Mouse (Mus musculus) ES-CJ7 (cell line): ENCODE measurements around the gene Lefty2.
A peak's percentile ranks its signal among the peaks of the same experiment; 100 is the strongest.

Source experiments
- DNase-seq: peaks from one replicate; pipeline ENCODE4 v3.0.0; 2011; ENCODE audit warnings: low read depth, low spot score

Gene Lefty2

GRCm38 (mm10) chr1:180892808-180893207, at the start of gene Lefty2:
TSS of gene Lefty2 (plus strand) at chr1:180893108.
- DNase-seq: no peak

GRCm38 (mm10) chr1:180848114-180848510, 44.8 kb upstream of the Lefty2 start:
- peak; percentile 81 for DNase-seq

GRCm38 (mm10) chr1:180848511-180849241, 44.2 kb upstream of the Lefty2 start:
- DNase-seq: no peak

DNA sequence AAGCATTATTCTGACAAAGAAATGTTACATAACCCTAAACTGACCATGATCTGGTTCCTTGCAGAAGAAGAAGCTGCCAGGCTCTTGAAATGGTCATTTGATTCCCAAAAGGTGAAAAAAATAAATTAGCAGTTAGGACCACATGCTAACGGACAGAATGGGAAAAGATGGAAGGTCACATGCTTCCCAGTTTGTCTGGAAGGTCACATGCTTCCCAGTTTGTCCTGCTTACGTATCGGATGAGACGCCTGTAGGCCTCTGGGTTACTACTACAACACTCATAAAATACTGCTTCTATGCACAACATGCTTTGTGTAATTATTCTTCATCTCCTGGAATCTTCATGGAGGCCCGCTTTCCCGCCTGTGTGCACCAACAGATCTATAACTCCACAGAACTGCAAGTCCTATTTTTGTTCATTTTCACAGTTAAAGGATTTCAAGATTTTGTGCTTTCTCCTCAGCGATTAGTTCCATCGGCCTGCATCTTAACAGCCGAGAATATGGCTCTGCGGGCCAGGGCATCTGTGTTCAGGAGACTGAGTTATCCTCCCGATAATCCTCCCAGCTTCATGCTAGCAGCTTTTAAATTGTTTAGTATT, 43.1 kb upstream of the Lefty2 start:
- DNase-seq: peak; percentile 66

GRCm38 (mm10) chr1:180850316-180851270, 42.3 kb upstream of the Lefty2 start, which contains the start of gene Sde2:
TSS of gene Sde2 (plus strand) at chr1:180851127.
- DNase-seq: peak; percentile 100

GRCm38 (mm10) chr1:180858763-180859162, 34.1 kb upstream of the Lefty2 start:
- DNase-seq: no peak

DNA sequence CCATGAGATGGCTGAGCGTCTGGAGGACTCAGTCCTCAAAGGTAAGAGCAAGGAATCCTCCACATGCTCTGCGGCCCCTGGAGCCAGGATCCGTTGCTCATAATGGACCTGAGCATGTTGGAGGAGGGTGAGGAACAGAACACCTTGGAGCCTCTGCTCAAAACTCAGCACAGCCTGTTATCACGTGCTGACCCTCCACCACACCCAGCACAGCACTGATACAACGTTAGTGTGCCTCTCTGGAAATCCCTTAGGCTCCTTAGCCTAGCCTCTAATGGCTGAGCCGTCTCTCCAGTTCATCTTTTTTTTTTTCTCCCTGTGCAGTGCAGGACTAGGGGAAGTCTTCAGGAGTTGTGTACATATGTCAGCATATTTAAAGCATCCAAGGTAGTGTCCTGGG, 32.9 kb upstream of the Lefty2 start:
- DNase-seq: no peak

DNA sequence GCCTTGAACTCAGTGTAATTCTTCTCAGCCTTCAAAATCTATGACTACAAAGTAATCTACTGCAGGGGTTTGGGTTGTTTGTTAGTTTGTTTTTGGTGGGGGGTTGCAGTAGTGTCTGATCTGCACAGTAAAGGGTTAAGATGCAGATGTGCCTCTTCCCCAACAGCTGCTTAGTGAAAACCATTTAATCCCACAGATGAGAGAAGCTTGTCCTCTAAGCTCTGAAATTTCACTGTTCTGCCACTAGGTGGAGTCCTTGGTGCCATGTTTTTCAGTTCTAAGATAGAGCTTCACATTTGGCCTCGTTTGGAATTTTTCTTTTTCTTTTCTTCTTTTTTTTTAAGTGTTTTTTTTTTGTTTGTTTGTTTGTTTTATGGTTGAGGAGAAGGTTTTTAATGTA, 29.3 kb upstream of the Lefty2 start:
- peak; percentile 75 for DNase-seq

DNA sequence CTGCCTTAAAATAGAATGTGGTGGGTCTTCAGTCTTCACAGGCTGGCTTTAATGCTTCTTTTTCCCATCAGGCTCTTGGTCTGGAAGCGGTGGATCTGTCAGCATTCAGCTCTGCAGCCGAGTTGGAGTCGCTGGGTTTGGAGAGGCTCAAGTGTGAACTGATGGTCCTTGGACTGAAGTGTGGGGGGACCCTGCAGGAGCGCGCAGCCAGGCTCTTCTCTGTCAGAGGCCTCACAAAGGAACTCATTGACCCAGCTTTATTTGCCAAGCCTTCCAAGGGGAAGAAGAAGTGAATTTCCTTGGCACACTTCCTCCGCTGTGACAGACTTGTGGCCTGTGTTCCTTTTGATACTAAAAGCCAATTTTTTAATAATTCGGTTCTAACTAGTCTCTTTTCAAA, 26.9 kb upstream of the Lefty2 start:
- no peak for DNase-seq

GRCm38 (mm10) chr1:180870122-180870650, 22.7 kb upstream of the Lefty2 start:
- no peak for DNase-seq

- peak; percentile 99 for DNase-seq
Measured at GRCm38 (mm10) chr1:180873861-180874484, 18.9 kb upstream of the Lefty2 start.

- no peak for DNase-seq
Measured at GRCm38 (mm10) chr1:180874615-180875014, 18.3 kb upstream of the Lefty2 start.

DNA sequence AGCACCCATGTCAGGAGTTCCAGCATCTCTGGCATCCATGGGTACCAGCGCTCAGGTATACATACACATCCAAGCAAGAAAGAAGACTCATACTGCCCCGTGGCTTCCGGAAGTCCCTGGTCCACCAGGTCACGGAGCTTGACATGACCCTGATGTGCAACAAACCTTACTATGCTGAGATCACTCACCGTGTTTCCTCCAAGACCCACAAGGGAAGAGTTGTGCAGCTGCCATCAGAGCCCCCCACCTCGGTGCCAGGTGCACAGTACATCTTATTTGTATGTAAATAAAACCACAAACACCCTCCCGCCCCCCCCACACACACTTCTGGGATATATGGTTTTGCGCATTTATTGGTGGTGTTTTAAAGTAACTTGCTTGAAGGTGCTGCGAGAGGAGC, 17.8 kb upstream of the Lefty2 start:
- DNase-seq: no peak

DNA sequence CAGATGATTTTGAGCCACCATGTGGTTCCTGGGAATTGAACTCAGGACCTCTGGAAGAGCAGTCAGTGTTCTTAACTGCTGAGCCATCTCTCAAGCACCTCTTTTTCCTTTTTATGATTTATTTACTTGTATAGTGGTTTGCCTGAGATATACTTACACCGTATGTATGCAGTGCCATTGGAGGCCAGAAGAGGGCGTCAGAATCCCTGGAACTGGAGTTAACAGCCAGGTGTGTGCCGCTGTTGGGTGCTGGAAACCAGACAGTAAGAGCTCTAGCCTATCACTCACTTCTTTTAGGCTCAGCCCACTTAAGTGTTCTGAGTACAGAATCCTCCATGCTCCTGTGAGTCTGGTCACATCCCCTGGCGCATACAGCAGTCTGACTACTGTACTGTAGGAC, 15.4 kb upstream of the Lefty2 start:
- DNase-seq: peak; percentile 74

- no peak for DNase-seq
Measured at GRCm38 (mm10) chr1:180881768-180882167, 11.1 kb upstream of the Lefty2 start.

GRCm38 (mm10) chr1:180883731-180884130, 9.2 kb upstream of the Lefty2 start:
- no peak for DNase-seq

GRCm38 (mm10) chr1:180884484-180884883, 8.4 kb upstream of the Lefty2 start:
- DNase-seq: no peak

- peak; percentile 100 for DNase-seq
Measured at GRCm38 (mm10) chr1:180888556-180889042, 4.3 kb upstream of the Lefty2 start.

- DNase-seq: peak; percentile 94
Measured at GRCm38 (mm10) chr1:180889172-180889571, 3.7 kb upstream of the Lefty2 start.

- DNase-seq: peak; percentile 98
Measured at GRCm38 (mm10) chr1:180889841-180890240, 3.1 kb upstream of the Lefty2 start.
